Mouse (Mus musculus): ENCODE data around the gene Ppp1r12a. TPM values are rescaled to one million over a fixed set of nuclear protein-coding genes. Genes with fewer than 3 reads are reported as not detected.
A peak's percentile ranks its signal among the peaks of the same experiment; 100 is the strongest.

Gene Ppp1r12a
- total RNA-seq, 2 experiments from 2014 or later = 83.4 to 92.2 TPM

- DNase-seq = peak; percentile 62
Measured at GRCm38 (mm10) chr10:108162297-108163020, 466 bp downstream of the Ppp1r12a start.

- DNase-seq = peak; percentile 27
Measured at GRCm38 (mm10) chr10:108163021-108163410, 1.0 kb downstream of the Ppp1r12a start.

- no peak for DNase-seq
Measured at GRCm38 (mm10) chr10:108163451-108163850, 1.5 kb downstream of the Ppp1r12a start.

- peak; percentile 64 for DNase-seq
Measured at GRCm38 (mm10) chr10:108167823-108168222, 5.8 kb downstream of the Ppp1r12a start.

GRCm38 (mm10) chr10:108170818-108171217 lies 8.8 kb downstream of the Ppp1r12a start:
- no peak for DNase-seq

GRCm38 (mm10) chr10:108171637-108172036 lies 9.6 kb downstream of the Ppp1r12a start:
- no peak for DNase-seq

- DNase-seq = no peak
Measured at GRCm38 (mm10) chr10:108172817-108173563, 11.0 kb downstream of the Ppp1r12a start.

GRCm38 (mm10) chr10:108174107-108174506 lies 12.1 kb downstream of the Ppp1r12a start:
- DNase-seq = no peak

- no peak for DNase-seq
Measured at GRCm38 (mm10) chr10:108175885-108176284, 13.9 kb downstream of the Ppp1r12a start.

GRCm38 (mm10) chr10:108178285-108178848 lies 16.4 kb downstream of the Ppp1r12a start:
- DNase-seq = no peak

GRCm38 (mm10) chr10:108179404-108179803 lies 17.4 kb downstream of the Ppp1r12a start:
- DNase-seq = no peak

- DNase-seq = no peak
Measured at GRCm38 (mm10) chr10:108180313-108180712, 18.3 kb downstream of the Ppp1r12a start.

GRCm38 (mm10) chr10:108181893-108182292 lies 19.9 kb downstream of the Ppp1r12a start:
- no peak for DNase-seq

GRCm38 (mm10) chr10:108182386-108182785 lies 20.4 kb downstream of the Ppp1r12a start:
- DNase-seq = no peak

GRCm38 (mm10) chr10:108184763-108185162 lies 22.8 kb downstream of the Ppp1r12a start:
- DNase-seq = no peak

GRCm38 (mm10) chr10:108185265-108185664 lies 23.3 kb downstream of the Ppp1r12a start:
- no peak for DNase-seq

- DNase-seq = no peak
Measured at GRCm38 (mm10) chr10:108189303-108189702, 27.3 kb downstream of the Ppp1r12a start.

GRCm38 (mm10) chr10:108189986-108190385 lies 28.0 kb downstream of the Ppp1r12a start:
- no peak for DNase-seq

GRCm38 (mm10) chr10:108190626-108191025 lies 28.6 kb downstream of the Ppp1r12a start:
- DNase-seq = no peak

- peak; percentile 15 for DNase-seq
Measured at GRCm38 (mm10) chr10:108191381-108191787, 29.4 kb downstream of the Ppp1r12a start.

- no peak for DNase-seq
Measured at GRCm38 (mm10) chr10:108192306-108192705, 30.3 kb downstream of the Ppp1r12a start.

- no peak for DNase-seq
Measured at GRCm38 (mm10) chr10:108196124-108196523, 34.1 kb downstream of the Ppp1r12a start.

- DNase-seq = no peak
Measured at GRCm38 (mm10) chr10:108197498-108197897, 35.5 kb downstream of the Ppp1r12a start.

All from adrenal gland, postnatal 10 days (tissue).